Mouse (Mus musculus) right cerebral cortex, adult 2 months (tissue): Measurements from ENCODE around the gene Spib.

Experiments used
- DNase-seq, 2 experiments: peaks; one replicate each; pipeline ENCODE4 v3.0.0; 2021 to 2022; ENCODE audit warnings: low spot score in 2 of 2

Spib gene

DNA sequence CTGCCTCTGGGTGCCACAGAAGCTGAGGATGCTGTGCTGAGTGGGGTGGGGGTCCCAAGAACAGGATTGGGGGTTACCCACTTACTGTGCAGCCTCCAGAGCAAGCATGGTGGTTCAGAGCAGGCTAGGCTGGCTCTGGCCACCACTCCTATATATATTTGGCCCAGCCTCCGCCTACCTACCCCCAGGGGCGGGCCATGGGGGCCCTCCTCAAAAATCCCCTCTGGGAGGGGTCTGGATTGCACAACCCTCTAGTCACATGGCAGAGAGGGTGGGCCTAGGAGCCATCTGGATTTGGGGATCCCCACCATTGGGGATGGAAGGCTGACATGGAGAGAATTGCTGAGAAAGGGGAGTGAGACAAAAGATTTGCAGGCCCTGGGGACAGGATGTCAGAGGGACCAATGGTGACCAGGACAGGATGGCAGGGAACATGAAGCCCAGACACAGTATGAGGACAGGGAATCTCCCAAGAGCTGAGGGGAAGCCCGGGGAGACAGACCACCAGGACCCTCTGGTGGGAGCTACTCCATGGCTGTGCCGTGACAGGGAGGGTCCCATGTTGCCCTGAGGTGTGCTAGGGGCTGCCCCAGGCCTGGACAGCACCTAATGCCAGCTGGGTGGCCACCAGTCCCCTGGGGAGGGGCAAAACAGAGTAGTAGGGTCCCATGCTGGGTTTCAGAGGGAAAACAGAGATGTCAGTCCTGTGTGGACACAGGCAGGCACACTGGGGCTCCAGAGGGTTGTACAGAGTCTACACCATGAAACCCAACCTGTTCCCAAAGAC, at the start of gene Spib:
TSS of gene Spib (minus strand) at position 126 of the 787 bp plus-strand sequence.
- DNase-seq: no peak

DNA sequence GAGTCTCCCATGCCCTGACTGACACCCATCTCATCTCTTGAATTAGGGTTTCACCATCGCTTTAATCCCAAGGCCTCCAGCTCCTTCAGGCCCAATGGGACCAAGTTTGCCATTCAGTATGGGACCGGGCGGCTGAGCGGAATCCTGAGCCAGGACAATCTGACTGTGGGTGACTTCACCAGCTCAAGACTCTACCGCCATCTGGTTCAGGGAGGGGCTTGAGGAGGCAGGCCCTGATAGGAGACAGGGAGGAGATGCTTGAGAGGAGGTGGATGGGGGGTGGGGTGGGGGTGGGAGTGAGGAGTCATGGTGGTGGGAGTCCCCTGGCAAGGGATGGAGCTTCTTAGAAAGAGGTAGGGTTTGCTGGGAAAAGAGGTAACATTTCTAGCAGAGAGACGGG, 49.8 kb upstream of the Spib start:
- no peak for DNase-seq

DNA sequence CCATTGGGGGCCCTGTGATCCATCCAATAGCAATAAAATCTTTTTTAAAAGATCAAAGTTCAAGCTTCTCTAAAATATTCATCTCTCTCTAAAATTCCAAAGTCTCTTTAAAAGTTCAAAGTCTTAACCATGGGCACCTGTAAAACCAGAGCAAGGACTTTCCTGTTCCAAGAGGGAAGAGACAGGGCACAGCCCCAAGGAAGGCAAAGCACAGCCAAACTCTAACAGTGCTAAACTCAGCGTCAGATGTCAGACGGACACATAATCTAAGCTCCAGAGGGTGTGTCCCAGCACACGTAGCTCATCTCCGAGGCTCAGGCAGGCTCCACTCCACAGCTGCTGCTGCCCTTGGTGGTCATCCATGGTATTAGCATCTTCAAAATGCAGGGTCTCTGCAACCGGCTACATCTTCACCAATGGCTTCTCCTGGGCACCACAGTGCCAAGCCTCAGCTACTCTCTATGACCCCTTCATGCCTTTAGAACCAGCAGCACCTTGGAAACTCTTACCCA, 44.5 kb upstream of the Spib start:
- DNase-seq: no peak

DNA sequence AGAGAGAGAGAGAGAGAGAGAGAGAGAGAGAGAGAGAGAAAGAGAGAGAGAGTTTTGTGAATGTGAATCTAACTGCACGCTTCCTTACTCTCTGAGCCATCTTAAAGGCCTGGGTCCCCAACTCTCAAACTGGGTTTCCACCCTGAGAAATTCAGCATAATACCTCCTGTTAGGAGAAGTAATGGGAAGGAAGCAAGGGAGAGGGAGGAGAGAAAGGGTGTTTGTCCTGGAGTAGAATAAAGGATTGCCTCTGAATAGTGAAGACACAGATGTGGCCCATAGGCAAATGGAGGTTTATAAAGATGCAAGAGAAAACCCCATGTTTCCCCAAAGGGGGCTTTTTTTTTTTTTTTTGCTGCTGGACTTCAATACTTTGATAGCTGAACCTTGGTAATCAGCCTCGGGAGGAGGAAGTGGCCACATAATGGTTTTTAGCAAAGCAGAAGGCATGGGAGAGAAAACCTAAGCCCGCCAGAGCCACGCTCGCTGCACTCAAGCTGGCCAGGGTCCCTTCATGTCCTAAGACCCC, 41.1 kb upstream of the Spib start:
- no peak for DNase-seq

DNA sequence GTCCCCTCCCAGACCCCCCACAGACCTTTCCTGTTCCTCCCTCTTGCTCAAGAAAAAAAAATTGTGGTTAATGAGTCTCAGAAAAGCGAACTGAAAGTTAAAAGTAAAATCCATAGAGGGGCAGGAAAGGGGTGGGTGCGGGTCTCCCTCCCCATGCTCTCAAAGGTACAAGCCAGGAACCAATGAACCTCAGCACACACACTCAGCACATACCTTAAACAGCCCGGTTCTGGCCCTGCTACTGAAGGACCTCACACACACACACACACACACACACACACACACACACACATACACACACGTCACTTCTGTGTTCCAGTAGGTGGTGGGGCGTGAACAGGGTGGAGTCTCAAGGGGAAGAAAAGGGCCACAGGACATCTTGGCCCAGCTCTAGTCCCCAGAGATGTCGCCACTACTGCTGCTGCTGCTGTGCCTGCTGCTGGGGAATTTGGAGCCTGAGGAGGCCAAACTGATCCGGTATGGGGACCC, 40.4 kb upstream of the Spib start, which contains the start of gene Napsa:
TSS of gene Napsa (plus strand) at position 168 of the 489 bp plus-strand sequence.
- DNase-seq: no peak

DNA sequence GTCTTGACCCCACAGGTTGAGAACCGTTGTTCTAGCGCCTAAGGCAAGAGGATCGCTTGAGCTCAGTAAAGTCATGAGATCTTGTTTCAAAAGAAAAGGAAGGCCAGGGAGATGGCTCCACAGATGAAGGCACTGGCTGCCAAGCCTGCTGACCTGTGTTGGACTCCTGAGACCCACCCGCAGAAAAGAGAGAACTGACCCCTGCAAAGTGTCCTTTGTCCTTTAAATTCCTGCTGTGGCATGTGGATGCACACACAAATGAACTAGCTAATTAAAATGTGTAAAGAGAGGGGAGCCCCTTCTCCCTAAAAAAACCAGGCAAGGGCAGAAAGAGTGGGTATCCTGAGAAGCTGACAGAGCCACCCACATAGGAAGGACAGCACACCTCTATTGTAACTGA, 39.9 kb upstream of the Spib start:
- DNase-seq: no peak

DNA sequence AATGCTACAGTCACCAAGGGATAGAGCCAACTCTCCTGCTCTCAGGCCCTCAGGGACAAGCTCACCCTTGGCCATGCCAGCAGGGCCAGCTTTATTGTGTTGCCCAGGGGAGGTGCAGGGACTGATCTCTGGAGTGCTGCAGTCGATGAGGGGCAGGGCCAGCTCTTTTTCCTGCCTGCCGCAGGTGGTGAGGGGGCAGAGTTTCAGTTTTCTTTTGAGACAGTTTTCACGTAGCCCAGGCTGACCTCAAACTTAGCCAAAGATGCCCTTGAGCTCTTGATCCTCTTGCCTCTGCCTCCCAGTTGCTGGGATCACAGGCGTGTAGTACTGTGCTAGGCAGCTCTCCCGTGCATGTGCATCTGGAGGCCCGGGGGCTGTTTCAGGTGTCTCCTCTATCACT, 39.1 kb upstream of the Spib start:
- no peak for DNase-seq

DNA sequence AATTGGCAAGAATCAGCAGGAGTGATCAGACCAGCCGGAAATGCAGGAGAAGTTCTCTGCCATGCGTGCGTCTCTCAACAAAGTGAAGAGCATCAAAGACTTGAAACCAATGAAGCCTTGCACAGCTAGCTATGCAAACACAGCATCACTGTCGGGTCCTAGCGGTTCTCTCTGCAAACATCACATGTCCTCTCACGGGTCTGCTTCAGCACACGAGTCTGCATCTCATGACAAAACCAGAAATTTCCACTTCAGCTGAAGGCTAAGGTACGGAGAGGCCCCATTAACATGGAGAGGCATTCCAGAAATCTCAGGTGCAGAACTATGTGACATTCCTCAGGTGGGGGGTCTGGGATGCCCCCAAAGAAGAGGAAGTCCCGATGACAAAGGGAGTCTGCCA, 36.9 kb upstream of the Spib start:
- DNase-seq: no peak

DNA sequence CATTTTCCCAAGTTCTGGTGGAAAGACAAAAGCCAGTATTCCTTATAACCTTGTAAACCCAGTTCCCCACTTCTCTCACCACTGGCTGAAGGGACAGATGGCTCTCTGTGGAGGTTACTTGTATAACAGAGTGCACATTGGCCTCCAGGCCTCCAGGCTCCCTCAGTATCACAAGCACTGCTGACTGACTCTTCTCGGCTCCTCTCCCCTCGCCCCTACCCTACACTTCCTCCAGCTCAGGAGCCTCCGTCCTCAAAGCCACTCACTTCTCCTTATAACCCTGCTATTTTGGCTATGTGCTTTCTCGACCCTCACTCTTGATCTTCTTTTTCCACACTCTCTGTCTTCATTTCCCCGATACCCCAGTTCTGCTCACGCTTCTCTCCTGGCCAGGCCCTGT, 33.5 kb upstream of the Spib start:
- DNase-seq: no peak

DNA sequence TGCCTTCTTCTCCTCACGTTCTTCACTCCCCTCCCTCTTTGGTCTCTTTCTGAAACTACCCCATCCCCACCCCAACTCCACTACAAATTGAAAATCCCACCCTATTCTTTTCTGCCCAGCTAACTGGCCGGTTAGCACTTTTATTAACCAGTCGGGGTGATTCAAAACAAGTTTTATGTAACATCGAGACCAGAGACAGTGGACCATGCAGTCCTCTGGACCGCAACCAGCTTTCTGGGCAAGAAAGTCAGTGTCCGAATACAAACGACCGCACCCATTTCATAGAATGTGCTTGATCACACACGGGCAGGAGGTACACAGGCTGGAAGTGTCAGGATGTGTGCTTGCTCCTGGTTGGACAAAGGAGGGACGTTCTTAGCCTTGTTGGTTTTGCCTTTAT, 32.6 kb upstream of the Spib start:
- no peak for DNase-seq

DNA sequence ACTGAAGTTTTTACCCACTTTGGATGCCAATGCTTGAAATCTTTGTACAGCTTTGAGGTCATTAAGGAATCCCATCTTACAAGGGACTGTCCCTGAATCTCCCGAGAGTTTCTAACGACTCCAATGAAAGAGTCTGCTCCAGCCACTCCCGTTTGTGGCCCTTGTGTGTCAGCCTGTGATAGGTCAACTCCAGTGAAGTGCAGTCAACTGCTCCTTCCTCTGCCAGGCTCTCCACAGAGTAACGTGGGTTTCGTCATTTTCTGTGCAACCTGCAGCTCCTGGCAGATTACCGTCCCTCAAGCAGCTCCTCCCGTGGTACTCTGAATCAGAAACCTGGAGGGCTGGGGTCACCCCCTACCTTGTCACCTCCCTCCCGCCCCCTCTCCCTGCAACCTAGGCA, 31.4 kb upstream of the Spib start:
- DNase-seq: no peak

DNA sequence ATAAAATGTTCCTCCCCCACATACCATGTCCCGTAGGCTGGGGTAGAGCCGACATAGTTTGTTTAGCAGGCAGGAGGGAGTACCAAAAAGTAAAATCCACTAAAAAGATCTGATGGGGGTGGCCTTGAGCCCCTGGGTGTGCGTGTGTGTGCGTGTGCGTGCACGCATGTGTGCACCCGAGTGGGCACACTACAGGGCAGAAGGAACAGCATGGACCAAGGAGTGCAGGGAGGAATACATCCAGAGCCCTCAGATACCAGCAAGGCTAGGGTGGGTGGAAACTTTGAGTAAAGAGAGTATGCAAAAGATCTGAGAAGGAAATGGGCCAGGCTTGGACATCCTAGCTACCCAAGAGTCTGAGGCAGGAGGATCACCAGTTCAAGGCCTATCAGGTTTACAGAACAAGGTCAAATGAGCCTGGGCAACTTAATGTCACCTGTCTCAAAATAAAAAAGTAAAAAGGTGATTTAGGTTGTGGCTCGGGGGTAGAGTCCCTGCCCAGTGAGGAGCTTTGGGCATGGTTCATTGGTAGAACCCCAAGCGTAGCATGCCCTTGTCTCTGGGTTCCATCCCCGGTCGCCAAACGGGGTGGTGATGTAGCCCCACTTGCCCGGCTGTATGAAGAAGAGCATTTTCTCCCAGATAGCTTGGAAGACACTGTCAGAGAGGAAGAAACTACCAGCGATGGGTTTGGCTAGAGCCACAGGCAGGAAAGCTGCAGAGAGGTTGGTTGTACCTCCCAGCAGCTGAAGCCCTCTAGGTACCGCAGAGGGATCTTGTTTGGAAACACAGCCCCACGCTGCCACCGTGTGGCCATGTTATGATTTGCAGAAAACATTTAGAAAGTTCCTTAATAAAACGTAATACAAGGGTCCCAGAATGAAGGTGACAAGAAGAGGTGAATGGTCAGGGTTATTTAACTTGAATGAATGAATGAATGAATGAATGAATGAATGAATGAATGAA, 28.8 kb upstream of the Spib start:
- peak; percentile 84 to 85 for DNase-seq

DNA sequence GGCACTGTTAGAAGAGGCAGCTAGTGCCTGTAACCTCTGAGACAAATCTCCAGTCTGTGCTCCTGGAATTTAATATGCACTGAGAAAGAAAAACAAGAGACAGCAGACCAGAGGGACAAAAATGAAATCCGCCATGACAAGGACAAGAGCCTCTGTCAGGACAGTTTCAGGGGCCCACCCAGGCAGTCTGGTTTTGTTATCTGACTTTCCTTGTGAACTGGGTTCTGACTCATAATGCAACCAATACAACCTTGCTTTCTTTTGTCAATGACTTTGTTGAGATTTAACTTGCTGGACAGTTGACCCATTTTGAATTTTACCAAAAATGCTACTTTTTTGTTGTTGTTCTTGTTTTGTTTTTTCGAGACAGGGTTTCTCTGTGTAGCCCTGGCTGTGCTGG, 25.8 kb upstream of the Spib start:
- DNase-seq: no peak

DNA sequence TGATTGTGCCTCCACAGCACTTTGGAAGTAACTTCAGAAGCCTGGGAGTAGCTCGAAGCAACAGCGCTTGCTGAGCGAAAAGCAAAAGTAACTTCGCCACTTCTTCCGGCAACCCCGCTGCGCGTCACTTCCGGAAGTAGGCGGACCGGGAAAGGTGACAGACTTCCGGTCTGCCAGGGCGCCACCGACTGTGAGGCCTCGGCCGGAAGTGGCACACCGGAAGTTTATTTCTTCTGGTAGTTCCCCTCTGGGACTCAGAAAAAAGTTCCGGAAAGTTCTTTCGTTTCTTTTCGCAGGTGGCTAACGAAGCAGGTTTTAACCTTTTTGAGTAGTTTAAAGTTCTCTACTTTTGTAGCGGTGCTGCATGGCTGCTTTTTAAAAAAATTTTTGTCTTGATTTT, 22.0 kb upstream of the Spib start, which contains the start of gene Nr1h2:
TSS of gene Nr1h2 (minus strand) at position 126 of the 400 bp plus-strand sequence.
- peak; percentile 95 to 96 for DNase-seq

DNA sequence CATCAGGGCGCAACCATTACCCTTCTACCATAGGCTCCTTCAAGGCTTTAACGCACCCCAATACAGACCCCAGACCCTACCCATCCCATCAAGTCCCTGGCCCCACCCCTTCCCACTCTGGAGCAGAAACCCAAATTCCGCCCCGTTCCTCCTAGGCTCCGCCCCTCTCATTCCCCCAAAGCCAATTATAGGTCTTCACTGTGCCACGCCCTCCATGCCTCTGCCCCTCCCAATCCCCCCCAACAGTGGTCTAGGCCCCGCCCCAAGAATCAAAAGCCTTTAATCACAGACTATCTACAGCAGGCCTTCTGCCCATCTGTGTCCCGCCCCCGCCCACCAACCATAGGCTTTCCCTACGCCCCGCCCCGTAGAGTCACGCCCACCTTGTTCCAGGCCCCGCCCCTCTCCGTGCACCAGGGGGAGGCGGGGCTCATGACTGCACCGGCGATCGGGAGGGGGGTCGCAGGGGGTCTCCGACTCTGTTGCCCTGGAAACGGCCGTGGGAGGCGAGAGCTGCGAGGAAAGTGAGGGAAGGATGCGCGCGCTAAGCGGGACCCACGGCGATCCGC, 21.4 kb upstream of the Spib start:
- DNase-seq: peak; percentile 27 to 42

DNA sequence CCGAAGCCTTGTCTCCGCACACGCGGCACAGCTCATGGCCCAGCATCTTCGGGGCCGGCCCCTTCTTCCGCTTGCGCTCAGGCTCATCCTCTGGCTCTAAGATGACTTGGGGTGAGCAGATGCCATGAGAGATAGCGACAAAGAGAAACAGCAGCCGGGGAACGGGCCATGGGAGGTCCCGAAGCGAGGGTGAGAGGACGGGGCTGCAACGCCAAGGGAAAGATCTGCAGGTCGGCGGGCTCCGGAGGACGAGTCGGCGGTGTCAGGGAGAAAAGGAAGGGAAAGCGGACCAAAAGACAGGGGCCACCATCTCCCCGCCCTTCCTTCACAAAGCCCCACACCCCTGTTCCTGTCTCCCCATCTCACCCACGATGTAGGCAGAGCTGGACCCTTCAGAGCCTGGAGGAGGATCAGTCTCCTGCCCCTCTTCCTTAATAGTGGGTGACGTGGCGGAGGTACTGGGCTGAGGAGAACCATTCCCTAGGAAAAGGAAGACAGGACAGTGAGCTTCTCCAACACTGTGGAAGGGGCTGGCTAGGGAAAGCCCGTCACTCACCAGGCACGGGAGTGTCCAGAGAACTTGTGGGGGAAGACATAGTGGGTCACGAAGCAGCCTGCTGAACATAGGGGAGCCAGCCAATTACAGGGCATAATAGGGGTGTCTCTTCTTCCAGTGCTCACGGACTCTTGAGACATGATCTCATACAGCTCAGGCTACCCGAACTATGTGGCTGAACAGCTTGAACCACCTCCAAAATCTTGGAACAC, 20.5 kb upstream of the Spib start:
- DNase-seq: no peak

DNA sequence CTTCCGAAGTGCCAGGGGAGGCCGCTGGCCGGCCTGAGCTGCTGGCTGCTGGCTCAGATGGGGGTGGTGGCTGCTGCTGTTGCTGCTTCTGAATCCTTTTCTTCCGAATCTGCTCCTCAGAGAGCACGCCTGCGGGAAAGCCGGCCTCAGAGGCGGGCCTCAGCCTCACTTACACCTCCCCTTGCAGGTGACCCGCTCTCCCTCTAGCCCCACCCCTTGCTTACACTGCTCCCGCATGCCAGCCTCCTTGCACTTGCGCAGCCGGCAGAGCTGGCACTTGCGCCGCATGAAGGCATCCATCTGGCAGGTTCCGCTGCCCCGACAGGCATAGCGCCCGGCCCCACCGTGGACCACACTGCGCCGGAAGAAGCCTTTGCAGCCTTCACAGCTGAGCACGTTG, 19.9 kb upstream of the Spib start:
- no peak for DNase-seq

DNA sequence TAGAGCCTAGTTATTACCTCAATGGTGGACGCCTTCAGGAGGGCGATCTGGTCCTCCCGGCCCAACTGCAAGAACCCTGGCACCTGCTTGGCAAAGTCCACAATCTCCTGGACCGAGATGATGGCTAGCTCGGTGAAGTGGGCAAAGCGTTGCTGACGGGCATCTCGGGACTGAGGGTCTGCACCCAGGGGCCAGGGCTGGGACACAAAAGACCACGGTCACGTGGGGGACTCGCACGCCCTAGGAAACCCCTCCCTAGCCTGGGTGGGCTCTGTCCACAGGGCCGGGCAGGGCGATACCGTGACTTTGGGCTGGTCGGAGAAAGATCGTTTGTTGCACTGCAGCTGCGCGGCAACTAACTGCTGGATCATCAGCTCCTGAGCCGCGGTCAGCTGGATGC, 19.4 kb upstream of the Spib start:
- no peak for DNase-seq

DNA sequence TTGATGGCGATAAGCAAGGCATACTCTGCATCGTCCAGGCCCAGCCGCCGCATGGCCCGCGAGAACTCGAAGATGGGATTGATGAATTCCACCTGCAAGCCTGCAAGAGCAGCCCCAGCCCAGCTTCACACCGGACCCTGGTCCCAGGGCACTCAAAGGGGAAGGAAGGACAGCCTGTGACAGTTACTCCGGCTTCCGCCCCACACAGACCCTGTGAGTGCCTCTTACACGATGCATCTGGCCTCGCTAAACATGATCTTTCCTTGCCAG, 18.5 kb upstream of the Spib start:
- no peak for DNase-seq

DNA sequence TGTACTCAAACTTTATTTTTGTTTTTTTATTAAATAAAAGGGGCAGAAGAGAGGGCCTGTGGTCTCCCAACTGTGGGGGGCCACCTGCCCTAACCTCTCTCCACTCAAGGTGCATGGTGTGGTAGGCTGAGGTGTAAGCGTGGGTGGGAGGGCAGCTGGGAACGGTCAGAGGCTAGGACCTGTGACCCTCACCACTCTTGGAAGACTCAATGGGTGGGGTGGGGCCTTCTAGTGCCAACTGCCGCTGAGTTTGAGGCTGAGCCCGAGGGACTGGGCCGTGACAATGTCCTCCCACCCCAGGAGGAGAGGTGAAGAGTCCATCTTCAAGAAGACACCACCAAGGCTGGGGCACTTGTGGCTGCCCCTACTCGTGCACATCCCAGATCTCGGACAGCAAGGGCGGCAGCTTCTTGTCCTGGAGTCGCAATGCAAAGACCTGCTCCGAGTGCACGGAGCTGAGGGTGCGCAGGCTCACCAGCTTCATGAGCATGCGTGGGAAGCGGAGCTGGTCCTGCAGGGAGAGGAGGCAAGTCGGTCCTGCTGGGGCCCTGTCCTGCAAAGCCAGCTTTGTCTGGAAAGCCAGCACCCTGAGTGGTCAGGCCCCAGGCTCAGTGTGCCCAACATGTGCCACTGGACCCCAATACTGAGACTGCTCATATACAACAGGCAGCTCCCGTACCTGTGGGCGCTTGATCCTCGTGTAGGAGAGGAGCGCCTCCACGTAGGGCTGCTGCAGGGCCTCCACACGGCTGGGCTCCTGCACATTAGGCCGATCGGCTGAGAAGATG, 17.9 kb upstream of the Spib start:
- no peak for DNase-seq
